Mouse (Mus musculus) T-helper 17 cell (primary cell): ENCODE measurements around the gene Wdr25.

ENCODE experiments used
- in situ Hi-C, 2 experiments: fragments of 300-600 bp; cut with MboI, MseI; formaldehyde crosslinking; loops; 1 replicate in 1 of 2; 2 replicates in 1 of 2; pipeline ENCODE4 v1.15.1; 2025; ENCODE audit warnings: high pct_unique_total_duplicates in 2 of 2

Gene Wdr25

DNA sequence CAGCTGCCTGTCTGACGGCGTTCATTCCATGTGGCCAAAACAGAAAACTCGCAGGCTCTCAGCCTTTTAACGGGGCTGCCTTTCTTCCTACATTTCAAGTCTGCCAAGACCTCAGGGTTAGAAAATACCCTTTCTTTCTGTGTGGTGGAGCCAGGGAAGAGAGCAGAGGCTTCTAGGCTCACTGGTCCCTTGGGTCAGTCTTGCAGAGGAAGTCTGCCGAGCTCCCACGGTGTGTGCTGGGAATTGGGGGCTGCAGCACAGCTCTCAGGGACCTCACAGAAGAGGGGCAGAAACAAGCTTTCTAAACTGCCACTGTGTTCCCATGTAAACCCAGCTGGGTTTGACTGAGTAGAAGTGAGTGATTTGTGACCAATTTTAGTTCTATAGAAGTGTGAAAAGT lies 40.8 kb downstream of the Wdr25 start:
- in situ Hi-C loops = no loop called here

DNA sequence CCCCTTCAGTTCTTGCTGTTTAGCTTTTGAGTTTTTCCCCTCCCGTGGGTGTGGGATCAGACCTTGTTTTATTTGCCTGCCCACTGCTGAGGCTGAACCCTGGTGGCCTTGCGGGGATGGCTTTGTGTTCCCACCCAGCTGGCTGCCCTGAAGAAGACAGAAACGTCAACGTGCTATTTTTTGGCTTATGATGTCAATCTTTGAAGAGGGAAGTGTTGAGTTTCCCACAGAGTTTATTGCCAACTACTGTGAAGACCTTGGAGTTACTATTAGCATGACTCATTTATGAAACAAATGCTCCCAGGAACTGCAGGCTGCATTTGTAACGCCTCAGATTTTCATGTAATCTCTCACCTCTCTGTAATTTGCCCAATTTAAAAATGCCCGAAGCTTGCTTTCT lies 43.4 kb downstream of the Wdr25 start:
- in situ Hi-C loops = no loop called here

DNA sequence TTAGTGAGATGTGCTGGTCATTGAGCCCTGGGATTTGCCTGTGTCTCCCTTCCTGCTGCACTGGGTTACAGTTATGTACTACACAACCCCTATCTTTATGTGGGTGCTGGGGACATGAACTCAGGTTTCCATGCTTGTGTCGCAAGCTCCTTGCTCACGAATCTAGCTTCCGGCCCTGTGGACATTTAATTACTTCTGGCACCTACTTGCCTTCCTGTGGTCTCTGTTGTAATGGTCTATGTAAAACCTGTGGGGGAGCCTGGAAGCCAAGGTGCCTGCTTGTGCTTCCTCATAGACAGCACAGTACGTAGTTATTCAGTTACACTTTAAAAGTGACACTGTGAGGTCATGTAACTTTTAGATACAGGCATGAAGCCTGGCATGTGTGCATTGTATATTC lies 44.1 kb downstream of the Wdr25 start:
- in situ Hi-C loops = no loop called here

DNA sequence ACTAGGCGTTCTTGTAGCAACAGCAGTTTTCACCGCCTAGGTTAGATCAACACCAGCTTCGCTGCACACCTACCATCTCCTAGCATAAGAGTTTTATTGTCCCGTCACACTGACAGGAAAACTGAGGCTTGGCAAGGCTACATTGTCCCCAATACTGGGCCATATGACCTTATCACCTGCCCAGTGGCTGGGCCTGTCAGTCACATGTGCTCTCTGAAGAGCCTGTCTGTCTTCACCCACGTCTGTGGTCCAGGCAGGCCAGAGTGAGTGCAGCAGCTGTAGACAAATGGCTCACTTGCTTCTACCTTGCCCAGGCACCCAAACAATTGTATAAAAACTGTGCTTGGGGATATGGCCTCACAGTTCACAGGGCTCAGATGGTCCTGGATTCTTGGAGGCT lies 45.4 kb downstream of the Wdr25 start:
- in situ Hi-C loops = no loop called here

DNA sequence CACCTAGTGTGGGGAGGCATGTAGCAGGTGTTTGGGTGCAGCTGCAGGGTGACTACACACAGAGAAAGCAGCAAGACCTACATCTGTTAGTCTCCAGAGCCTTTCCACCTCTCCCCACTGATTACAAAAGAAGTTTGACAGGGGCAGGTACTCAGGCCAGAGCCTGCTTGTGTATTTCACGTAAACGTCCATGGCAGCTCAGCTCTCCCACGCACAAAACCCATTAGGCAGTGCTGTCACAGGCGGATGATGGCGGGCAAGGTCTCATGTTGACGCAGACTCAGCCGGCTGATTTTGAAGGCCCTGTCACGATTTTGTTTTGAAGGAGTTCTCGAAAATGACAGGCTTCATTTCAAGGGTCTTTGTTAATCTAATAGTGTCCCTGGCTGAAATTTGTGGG lies 45.9 kb downstream of the Wdr25 start:
- in situ Hi-C loops = no loop called here

DNA sequence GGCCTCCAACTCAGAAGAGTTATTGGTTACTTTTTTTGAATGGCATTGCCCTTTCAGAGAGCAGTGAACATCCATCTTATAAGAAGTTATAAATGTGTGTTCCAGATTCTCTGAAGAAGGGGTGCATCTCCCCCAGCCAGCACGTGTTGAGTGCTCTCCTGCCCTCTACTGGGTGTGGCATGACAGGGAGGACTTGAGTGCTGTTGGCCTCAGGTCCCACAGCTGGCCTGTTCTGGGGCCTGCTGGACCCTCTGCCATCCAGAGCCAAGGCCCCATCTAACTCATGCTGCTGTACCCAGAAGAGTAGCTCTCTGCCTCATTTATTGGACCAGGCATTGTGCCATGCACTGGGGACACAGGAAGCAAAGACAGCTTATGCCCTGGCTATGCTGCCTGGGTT lies 46.8 kb downstream of the Wdr25 start:
- in situ Hi-C loops = no loop called here

DNA sequence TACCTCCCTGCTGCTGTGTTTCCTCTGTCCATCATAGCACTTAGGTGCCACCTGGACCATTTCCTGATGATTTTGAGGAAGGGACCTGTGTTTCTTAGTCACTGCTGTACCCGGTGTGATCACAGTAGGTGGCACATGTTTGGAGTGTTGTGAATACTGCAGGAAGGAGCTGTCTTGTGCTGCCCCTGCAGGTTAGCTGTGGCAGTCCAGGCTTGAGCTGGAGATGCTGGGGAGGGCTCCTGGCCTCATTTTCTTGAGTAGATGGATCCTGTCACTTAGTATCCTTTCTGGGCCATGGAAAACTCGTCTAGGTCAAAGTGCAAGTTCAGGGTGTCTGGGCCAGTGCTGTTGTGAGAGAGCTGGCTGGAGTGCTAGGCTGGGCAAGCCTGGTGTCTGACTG lies 47.9 kb downstream of the Wdr25 start:
- in situ Hi-C loops = no loop called here

DNA sequence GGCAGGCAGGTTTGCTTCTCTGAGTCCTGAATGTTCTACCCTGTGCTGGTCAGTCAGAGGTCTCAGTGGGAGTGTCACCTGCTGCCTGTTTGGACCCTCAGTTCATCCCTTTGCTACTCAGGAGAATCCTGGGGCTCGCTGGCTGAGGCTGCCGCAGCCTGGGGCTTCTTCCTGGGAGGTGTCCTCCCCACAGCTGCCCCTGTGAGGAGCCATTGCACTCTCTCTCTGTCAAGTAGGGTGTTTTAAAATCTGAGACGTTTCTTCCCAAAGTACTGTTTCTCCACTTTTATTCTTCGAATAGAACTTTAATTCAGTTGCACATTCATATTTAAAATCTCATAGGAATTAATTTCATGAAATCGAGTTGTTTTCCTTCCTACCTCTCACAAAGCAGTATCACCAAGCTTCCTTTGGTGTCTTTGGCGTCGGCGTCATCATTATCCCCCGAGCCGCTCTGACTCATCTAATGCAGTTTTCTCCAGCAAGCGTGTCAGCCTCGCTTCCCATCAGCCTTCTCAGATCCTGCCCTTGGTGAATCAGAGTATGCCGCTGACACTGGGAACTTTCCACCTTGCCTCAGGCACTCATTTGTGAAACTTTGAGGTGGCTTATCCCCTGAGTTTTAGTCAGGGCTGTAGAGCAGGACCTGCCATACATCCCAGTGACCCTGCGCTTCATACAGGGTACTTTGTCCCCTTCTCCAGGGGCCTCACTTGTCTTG lies 48.9 kb downstream of the Wdr25 start:
- in situ Hi-C loops = no loop called here

DNA sequence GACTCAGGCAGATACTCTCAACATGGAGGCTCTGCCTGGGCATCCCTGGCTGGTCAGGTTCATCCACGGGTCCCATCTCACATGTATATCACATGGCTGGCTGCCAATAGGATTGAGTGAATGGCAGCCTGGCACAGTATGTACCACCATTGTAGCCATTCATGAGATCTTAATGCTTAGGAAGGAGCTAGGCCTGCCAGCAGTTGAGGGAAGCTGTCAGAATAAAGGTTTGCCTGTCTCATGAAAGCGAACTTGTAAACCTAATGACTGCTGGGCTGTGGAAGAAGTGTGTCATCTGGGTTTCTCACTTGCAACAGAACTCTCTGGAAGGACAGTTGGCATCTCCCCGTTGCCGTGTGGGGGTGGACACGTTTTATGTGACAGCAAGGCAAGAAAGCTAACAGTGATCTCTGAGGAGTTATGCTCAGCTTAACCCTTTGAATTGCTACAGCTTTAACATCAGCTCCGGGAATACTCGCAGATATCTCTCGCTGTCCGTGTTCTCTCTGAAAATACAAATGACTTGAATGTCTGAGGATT lies 59.6 kb downstream of the Wdr25 start:
- in situ Hi-C loops = no loop called here

DNA sequence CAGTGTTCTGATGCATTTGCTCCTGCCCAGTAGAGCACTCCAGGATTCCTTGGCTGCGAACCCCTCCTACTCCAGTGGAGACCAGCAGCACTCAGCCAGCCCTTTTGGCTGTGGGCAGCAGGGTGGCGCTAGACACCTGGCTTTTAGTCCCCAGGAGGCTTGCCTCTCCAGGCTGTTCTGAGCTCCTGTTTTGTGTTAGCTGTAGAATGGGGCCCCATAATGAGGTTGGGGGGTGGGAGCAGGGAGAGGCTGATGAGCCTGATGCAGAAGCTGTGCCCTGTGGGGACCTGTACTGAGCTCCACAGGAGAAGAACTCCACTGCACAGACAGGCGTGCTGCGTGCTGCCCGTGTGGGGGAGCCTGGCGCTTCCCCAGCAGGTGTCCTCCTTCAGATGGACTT lies 60.4 kb downstream of the Wdr25 start:
- in situ Hi-C loops = no loop called here

DNA sequence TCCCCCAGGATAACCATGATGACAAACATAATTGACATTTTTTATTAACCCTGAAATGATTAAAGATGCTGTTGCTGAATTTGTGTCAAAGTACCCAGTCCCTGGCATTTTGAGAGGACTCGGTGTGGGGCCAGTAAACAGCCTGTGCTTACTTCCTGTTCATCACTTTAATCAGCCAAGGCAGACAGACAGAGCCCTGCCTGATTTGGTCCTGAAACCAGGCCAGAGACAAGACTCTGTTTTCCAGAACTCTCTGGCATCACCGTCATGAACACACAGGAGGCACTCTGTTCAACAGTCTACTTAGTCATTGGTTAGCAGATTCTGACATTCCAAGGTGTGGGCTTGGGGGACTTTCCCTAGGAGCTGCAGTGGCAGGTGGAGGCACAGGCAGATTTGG lies 61.0 kb downstream of the Wdr25 start:
- in situ Hi-C loops = no loop called here

DNA sequence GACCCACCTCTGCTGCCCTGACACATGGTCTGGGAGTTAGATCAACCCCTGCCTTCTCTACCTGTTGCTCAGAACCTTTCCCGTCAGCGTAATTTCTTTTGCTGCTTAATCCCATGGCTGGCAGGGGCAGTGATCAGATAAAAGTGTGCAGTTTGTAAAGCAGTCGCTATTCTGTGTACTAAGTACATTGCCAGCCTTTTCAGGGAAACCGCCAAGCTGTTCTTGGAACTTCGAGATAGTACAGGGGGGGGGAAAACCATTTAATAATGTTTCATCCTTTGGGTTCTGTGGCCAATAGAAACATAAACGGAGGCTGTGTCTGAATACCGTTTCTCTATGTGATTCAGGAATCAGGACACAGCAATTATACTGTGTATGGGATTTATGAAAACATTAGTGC lies 65.1 kb downstream of the Wdr25 start:
- in situ Hi-C loops = no loop called here

DNA sequence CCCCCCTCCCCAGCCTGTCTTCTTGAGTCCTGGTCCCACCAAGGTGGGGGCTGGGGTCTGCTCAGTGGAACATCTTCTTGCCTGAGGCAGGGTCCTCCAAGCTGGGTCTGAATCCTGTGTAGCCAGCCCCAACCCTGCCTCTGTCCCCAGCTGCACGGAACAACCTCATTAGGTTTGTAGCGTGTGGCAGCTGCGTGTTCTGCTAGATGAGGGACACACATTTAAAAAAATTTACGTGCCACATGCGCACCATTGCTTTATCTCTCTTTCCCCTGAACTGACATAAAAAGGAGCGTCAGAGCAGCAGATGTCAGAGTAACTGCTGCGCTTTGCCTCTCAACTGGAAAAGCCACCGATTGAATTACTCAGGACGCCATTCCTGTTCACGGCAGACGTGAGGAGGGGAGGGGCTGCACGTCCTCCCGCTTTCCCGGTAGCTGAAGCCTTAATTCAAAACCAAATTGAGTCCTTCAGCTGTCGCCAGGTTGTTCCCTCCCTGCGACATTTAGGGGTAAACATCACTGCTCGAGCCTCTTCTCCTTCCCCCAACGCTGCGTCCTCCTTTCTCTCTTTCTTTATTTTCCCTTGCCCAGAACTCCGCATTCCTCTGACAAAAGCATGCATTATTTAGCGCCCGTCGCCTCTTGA lies 65.7 kb downstream of the Wdr25 start:
- in situ Hi-C loops = no loop called here

DNA sequence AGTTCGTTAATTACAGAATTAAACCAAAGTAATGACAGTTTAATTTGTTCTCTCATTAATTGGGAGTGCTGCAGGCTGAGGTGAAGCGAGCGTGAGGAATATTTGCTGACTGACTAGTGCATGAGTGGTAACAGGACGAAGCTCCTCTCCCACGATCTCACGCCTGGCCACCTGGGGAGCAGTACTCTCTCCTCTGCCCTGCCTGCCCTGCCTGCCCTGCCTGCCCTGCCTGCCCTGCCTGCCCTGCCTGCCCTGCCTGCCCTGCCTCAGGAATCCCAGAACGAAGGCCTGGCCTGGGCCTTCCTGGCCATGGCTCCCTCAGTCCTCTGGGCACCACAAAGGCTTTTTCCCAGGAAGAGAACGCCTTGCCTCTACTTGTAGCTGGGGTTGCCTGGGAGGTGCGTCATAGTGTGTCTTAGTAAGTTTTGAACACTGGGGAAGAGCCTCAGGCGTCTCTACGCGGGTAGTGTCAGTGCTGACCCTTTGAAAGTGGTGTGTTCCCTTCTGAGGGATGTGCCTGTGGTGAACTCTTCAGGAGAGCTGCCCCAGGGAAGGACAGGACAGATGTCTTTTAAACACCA lies 66.3 kb downstream of the Wdr25 start:
- in situ Hi-C loops = no loop called here

DNA sequence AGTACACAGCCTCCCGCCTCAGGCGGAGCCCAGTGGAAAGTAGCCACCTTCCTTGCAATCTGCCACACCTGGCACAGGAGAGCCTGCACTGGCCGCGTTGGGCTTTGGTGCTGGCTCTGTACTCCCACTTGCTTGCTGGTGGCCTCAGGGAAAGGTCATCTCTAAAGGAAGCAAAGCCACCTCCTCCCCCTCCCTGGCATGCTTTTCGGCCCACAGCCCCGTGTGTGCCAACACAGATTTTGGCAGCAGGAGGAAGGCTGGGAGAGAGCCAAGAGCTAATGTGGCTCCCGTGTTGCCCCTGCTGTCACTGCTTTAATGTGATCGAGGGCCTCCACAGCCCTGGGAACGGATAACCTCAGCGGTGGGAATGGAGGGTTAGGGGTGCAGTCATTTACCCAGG lies 66.8 kb downstream of the Wdr25 start:
- in situ Hi-C loops = no loop called here

DNA sequence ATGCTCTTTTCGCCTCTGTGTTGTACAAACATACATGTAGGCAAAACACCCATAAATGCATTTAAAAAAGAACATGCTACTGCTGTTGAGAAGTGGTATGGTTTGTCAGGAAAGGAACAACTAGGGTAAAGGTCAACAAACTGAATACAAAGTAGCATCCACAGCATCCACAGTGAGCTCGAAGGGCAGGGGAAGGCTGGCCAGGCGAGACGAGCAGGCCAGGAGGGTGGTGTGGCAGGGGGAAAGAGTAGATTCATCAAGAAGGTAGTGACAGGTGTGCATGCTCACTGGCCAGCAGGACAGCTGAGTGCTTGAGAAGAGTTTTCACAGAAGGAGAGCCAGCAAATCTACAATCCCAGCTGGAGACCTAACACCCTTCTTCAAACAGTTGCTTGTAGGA lies 74.2 kb downstream of the Wdr25 start:
- in situ Hi-C loops = no loop called here

DNA sequence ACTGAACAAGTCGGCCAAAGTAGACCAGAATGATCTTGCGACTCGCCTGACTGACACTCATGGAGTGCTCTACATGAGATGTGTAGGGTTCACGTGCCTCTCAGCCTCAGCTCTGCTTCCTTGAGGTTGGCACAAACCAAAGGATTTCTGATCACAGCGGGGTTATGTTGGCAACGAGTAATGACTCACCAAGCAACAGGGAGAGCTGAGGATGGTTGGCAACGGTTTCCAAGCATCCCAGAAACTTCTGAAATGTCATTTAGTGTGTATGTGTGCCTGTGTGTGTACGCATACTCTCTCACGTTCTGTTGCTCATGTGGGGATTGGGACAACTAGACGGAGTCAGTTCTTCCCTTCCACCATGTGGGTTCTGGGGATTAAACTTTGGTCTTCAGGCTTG lies 74.6 kb downstream of the Wdr25 start:
- in situ Hi-C loops = no loop called here

DNA sequence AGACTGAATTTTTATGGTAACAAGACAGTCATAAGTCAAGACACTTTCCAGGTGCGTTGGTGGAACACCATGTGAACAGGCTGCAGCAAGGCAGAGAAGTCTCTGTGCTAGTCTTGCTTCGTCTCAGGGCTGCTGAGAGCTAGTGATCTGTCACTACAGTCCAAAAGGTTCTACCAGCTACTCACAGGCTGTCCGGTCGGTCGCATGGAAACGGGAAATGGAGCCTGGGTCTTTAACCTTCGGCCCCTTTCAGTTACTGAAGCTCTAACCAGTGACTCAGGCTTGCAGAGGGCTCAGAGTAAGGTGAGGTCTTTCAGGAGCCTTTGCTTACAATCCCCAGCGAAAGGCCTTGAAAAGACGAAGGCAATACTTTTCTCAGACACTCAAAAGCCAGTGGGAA lies 78.0 kb downstream of the Wdr25 start:
- in situ Hi-C loops = no loop called here

DNA sequence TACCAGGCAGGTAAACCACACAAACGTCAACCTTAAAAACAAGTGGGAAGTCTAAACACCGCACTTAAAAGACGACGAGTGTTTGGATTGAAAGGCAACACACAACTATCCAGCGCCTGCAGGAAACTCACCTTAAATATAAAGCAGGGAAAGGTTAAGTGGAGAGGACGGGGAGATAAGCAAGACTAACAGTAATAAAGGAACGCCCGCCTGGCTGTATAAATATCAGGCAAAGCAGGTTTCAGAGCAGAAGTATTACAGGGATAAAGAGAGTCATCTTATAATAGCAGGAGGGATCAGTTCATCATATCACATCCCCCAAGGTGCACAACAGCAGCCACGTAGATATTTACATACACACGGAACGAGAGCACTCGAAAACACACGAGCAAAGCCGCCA lies 78.8 kb downstream of the Wdr25 start:
- in situ Hi-C loops = no loop called here

DNA sequence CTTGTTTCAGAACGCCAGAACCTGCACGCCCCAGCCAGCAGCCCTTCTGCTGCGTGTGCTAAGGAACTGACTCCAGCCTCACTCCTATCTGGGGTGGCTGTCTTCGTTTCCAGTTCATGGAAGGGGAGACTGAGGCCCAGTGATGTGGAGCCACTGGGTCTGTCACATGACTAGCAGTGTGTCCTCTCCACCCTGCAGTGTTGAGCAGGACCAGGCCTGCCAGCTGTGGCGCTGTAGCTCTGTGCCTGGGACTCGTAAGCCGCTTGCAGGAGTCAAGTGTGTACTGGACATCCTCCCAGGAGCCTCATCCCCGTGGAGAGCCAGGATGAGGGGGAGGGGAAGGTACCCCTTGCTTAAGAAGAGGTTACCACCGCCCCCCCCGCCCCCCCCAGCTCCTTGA lies 86.5 kb downstream of the Wdr25 start:
- in situ Hi-C loops = no loop called here

DNA sequence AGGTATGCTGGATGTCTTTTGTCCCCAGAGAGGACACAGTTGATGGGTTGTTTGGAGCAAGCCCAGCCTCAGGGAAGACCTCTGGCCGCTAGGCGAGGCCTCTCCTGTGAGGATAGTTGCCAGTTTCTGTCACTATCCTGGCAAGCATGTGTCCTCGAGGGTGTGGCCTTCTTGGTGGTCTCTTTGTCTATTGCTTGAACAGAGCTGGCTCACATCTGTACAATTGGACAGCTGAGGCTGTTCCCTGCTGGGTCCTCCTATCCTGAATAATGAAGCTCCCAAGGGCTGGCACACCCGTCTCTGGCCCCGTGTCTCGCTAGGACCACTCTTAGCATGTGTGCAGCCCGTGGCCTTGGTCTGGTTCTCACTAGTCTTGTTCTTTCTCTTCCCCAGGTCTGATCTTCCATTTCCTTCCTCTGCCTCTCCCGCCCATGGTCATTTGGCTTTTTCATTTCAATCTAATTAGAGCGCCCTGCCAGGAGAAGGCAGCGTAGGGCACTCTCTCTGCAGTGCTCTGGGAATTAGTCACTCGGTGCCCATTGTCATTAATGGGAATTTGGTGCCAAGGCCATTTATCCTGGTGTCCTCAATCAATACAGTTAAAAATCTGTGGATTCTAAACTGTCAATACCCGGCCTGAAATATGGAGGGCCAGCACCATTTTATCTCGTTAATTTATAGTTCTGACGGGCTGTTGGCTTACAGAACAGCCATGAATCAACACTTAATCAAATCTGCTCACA lies 88.7 kb downstream of the Wdr25 start:
- in situ Hi-C loops = no loop called here

DNA sequence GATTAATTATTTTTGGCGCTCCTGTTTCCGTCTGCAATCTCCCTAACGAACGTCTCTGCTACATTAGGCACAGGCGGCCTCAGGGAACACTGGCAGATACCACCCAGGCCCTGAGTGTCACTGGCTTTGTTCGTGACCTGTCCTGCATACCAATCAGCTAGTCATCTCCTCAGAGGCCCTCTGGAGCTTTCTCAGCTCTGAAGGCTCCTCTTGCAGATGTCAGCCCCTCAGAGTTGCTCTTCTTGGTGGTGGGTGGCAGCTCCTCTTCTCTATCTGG lies 89.2 kb downstream of the Wdr25 start:
- in situ Hi-C loops = no loop called here

DNA sequence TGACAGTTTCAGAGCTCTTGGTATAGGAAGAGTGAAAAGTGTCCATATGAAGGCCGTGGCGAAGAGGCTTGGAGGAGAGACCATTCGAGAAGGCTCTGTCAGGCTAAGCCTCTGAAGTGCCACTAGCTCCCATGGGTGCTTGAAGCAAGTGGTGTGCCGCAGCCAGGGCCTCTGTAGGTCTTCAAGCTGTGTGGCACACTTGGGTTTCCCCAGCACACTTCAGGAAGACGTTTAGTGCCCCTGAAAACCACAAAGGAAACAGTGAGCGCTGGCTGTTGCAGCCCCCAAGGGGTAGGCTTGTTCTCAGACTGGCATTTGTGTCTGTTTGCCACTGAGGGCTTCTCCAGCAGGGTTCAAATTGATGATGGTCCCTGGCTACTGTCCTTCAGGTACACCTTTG lies 90.1 kb downstream of the Wdr25 start:
- in situ Hi-C loops = no loop called here
